Mouse (Mus musculus) olfactory bulb, adult 2 months (tissue): ENCODE measurements around the gene Gps2.

Experiments
- CTCF ChIP-seq: fragments of 200-500 bp; IDR thresholded peaks from 2 replicates; pipeline ENCODE4 v1.5.1; 2012; ENCODE audit warnings: low read depth, mild to moderate bottlenecking, low read length, moderate library complexity; ENCODE audit not compliant: insufficient read depth
- POLR2A ChIP-seq: fragments of 200-500 bp; IDR thresholded peaks from 2 replicates; pipeline ENCODE4 v1.6.1; 2012; ENCODE audit warnings: mild to moderate bottlenecking, low read depth, low read length, moderate library complexity; ENCODE audit not compliant: insufficient read depth

GRCm38 (mm10) chr11:69867335-69867734, 46.4 kb upstream of the Gps2 start:
- TF ChIP-seq CTCF (no peak), POLR2A (no peak)
